Mouse (Mus musculus): ENCODE data around the gene Olfr138.

Olfr138 gene

GRCm38 (mm10) chr17:38260735-38261134 is at the start of gene Olfr138:
TSS of gene Olfr138 (plus strand) at chr17:38261035.
- no peak for DNase-seq (ENCODE audit: low read depth, low spot score)

GRCm38 (mm10) chr17:38307470-38307869 is 46.6 kb downstream of the Olfr138 start, which contains the start of gene Olfr137:
TSS of gene Olfr137 (minus strand) at chr17:38307570.
- DNase-seq (ENCODE audit: low read depth, low spot score), result no peak
